Mouse (Mus musculus) myocyte (in vitro differentiated cells): Measurements from ENCODE around the gene Smurf2.

Source experiments
- E2F4 ChIP-seq: IDR thresholded peaks from one replicate; pipeline ENCODE4 v1.6.1; 2011; ENCODE audit warnings: mild to moderate bottlenecking, control low read depth, moderate library complexity; ENCODE audit not compliant: insufficient read depth
- POLR2A ChIP-seq: IDR thresholded peaks from one replicate; pipeline ENCODE4 v1.6.1; 2011; ENCODE audit warnings: low read depth, mild to moderate bottlenecking, control low read depth, moderate library complexity; ENCODE audit not compliant: insufficient read length
- TCF12 ChIP-seq: IDR thresholded peaks from one replicate; pipeline ENCODE4 v1.6.1; 2011; ENCODE audit warnings: mild to moderate bottlenecking, control low read depth; ENCODE audit not compliant: poor library complexity, insufficient read depth, severe bottlenecking
- USF1 ChIP-seq: IDR thresholded peaks from one replicate; pipeline ENCODE4 v1.6.1; 2011; ENCODE audit warnings: low read depth, mild to moderate bottlenecking, control low read depth, moderate library complexity

DNA sequence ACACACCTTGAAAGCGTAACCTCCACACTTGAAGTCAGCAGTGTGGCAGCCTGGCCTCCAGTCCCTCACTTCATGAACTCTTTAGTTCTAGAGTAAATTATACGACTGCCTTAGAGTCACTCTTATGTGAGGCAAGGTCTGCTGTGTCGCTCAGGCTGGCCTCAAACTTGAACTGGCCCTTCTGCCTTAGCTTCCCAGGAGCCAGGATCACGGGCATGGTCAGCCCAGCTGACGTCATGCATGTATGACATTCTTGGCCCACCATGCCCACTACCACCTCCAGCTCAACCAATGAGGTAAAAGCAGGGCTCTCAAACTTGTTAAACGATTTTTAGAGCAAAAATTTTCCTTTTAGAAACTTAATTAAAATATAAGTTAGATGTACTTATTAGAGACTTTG is 99.1 kb downstream of the Smurf2 start:
- TF ChIP-seq USF1: no peak
- no peak for TF ChIP-seq POLR2A
- TF ChIP-seq TCF12: no peak
- no peak for TF ChIP-seq E2F4
